Mouse (Mus musculus) olfactory bulb, adult 2 months (tissue): ENCODE results near the gene Atxn7l2.

Experiments used
- CTCF ChIP-seq: fragments of 200-500 bp; IDR thresholded peaks from 2 replicates; pipeline ENCODE4 v1.5.1; 2012; ENCODE audit warnings: low read depth, mild to moderate bottlenecking, low read length, moderate library complexity; ENCODE audit not compliant: insufficient read depth
- POLR2A ChIP-seq: fragments of 200-500 bp; IDR thresholded peaks from 2 replicates; pipeline ENCODE4 v1.6.1; 2012; ENCODE audit warnings: mild to moderate bottlenecking, low read depth, low read length, moderate library complexity; ENCODE audit not compliant: insufficient read depth

DNA sequence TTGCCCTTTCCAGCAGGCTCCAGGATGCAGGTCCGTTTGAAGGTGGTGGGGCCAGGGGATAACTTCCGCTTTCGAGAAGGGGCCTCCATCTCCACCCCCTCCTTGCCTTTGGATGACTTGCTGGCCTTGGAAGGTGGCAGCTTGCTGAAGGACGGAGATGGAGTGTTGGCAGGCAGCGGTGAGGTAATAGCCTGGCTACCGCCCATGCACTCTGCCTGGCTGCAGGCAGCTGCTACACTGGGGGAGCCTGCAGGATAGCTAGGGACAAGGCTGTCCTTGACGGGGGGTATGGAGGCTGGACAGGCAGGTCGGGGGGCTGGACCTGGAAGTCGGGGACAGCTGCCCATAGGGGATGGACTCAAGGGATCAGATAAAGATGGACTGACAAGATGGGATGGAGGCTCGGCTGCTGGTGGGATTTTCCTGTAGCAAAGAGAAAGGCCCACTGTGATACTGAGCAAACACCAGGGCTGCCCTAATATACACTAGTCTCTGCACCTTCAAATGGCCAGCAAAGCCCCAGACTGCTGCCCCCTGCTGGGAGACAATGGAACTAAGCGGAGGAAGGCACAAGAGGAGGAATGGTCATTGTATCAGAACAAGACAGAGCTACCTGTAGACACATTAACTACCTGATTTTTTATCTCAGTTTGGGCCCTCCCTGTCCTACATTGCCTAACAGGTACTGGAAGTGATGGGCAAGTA is 7.0 kb downstream of the Atxn7l2 start:
- TF ChIP-seq CTCF (peak; percentile 53; the same call in 1 of the 2 replicates), POLR2A (no peak)
